Mouse (Mus musculus) right cerebral cortex, postnatal 25 days (tissue): ENCODE results near the gene 2410004B18Rik.
"Not testable (repeated sequence)": the region's sequence is repeated elsewhere in the genome, so short reads cannot be mapped to it uniquely, and the experiment has no call there.

Experiments used
- DNase-seq: peaks from one replicate; pipeline ENCODE4 v3.0.0; 2022

Gene 2410004B18Rik

DNA sequence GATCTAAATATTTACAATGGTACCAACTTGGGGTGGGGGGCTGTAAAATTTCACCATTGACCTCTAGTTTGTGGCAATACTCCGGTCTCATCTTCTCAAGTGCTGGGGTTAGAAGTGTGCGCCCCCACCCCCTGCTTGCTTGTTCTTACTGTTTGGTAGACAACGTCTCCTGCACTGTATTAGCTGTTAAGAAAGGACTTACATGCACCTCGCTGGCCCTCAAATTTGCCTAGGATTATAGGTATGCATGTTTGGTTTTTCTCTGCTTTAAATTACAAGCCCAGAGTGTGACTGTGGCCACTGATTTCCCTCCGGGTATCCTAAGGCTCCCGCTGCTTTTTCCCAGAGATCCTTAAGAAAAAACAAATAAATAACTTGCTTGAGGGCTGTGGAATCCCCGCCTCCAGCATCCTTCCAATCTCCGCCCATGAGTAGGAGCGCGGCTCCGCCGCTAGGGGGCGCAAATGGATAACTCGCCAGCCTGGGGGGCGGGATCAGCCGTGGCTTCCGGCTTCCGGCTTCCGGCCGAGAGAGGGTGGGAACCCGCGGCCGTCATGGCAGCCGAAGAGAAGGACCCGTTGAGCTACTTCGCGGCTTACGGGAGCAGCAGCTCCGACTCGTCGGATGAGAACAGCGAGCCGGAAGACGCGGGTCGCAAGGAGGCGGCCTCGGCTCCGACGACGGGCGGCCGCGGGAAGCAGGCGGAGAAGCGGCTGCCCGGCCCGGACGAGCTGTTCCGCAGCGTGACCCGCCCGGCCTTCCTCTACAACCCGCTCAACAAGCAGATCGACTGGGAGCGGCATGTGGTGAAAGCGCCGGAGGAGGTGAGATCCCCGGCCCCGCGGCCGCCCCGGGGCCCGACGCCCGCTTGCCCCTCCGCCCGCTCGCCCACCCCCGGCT, at the start of gene 2410004B18Rik:
2410004B18Rik (plus strand) TSS at position 510 of the 900 bp plus-strand sequence.
- peak; percentile 91 for DNase-seq

DNA sequence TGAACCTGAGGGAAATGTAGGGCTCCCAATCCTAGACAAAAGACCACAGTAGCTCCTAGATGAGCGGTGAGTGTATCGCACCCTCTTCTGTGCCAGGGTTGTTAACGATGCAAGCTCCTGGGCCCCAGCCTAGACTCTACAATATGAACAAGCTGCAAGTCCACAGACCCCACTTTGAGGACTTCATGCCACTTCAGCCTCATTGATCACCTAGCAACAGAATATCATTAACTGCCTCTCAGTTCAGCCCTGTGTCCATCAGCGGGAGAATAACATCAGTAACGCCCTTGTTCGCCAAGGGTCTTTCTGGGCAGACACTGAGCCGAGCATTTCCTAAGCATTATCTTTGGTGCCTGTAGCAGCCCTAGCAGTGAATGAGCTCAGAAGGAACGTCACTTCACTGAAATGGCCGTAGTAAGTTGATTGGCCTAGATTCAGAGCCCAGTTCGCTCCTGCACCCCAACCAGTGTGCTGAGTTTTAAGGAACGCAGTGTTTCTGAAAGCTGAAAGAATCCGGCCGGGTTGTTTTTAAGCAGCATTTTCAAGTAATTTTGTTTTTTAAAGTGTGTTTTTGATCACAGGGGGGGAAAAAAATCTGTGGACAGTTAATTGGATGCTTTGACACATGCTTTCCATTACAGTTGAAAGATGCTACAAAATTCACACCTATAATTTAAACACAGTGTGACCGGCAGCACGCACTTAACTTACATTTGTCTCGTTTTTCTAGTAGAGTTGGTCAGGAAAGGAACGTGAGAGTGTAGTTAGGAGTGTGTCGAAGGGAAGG, 47.3 kb upstream of the 2410004B18Rik start:
- DNase-seq = no peak

DNA sequence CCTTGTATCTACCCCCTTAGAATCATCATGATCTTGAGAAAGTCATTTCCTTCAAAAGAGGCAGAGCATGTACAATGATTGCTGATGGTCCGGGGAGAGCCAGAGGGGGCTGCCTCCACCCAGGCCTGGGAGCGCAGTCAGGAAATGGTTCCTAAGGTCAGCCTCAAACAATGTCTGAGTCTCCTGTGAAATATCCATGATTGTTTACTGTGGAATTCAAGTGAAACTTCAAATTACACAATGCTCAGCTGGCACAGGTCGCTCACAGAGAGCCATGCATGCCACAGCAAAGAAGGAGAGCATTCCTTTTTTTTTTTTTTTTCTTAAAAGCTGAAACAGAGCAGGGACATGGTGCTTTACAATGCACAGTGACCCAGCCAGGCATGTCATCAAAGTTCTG, 45.4 kb upstream of the 2410004B18Rik start:
- no peak for DNase-seq

DNA sequence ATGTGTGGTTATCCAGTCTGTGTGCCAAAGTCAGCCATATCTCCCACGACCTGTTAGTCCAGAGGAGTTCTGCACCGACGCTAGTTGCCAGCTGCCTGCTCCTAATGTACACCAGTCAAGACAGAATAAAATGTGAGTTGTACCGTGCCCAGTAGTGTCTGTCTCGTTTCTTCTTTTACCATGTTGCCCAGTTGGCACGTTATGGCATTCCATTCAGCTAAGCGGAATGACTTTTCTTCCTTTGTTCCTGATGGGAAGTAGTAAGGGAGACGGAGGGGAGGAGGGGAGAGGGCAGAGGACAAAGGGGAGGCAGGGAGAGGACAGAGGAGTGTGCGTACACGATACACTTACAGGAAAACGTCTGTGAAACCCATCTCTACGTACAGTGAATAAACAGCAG, 43.7 kb upstream of the 2410004B18Rik start:
- DNase-seq = no peak

DNA sequence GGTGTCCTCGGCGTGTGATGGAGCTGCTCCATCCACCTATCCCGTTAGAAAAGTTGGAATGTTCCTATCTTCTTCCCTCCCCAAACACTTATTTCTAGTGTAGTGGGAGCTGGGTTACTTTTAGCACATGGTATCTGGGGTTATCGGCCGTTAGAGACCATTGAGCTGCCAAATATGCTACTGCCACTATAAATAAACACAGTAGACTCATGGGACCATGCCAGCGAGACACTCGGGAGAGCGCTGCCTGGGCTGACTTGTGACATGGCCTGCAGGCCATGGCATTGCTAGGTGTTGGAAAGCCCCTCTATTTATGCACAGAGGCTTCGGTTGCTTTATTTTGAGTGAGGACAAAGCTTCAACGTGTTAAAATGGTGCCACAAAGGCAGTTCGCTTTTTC, 40.1 kb upstream of the 2410004B18Rik start:
- no peak for DNase-seq

DNA sequence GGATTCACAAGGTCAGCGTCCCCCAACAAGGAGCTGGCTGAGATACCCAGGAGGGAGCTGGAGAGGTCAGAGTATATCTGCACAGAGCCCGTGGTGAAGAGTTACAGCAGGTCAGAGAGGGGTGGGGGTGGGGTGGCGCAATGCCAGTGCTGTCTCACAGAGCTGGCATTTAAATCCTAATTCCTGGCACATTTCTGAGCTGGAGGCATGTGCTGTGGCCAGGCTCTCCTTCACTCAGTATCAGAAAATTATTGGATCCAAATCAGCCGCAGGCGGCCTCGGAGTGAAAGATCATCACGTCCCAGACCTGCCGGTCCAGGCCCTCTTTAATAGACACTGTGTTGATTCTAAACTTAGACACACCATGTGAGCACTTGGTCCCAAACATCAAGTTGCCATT, 38.0 kb upstream of the 2410004B18Rik start:
- no peak for DNase-seq

DNA sequence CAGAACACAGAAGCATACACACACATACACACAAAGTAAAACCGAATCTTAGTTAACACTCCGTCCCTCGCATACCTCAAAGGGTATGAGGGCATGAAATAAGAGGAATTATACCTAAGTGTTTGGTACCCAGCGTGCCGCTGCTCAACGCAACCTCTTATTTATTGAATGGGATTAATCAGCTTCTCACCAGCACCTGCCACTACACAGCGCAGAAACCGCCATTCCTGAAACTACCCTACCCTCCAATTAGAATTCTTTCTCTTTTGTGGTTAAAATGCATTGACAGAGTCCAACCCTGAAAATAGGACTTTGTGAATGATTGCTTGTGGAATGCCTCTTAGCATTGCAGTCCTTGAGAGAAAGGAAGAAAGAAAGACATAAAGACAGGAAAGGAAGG, 34.3 kb upstream of the 2410004B18Rik start:
- DNase-seq = no peak

DNA sequence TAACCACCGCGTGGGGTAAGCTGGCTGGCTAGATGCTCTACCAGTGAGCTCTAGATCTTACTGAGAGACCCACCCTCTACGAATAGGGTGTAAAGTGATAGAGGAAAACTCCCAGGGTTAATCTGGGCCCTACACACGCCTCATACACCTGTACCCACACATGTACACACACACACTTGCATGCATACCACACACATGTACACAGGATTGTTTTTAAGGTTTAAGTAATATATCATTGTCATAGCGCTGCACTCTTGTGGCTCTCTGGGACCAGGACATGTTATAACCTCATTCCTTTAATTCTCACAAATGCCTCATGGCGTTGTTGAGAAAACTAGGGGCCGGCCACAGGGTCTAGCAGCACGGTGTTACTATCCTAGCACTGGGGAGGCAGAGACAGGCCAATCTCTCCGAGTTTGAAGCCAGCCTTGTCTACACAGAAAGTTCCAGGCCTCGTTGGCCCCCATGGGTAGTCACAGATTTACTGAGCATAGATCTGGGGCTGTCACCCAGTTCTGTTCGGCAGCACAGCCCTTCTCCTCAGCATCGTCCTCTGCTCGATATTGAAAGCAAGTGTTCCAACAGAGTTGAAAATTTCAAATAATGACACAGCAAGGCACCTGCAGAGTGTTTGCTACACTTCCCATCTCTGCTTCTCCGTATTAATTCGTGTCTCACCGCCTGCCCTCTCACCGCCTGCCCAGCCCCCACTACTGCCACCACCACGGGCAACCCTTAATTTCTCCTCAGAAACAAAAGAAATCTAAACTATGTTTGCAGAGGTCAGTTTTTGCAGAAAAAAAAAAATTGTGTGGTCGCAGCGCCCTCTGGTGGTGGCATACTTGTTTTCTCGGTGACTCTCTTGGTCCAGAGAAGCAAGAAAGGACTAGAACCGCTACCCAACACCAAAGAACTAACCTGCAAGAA, 32.7 kb upstream of the 2410004B18Rik start:
- DNase-seq = peak; percentile 50

DNA sequence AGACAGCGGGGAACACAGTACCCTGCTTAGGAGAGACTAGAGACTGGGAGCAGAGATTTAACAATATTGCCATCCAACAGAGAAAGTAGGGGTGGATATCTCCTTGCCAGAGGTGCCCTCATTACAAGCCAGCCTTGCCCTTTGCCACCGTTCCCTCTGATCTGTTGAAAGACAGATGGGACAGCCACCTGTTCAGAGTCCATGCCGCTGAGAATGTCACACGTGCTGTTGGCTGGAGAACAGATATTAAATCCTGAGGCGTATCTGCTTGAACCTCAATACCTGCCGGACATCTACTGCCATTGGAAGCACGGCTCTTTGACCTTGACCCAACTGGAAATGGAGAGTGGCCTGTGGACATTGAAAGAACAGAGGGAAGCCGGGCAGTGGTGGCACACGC, 31.2 kb upstream of the 2410004B18Rik start:
- DNase-seq = no peak

DNA sequence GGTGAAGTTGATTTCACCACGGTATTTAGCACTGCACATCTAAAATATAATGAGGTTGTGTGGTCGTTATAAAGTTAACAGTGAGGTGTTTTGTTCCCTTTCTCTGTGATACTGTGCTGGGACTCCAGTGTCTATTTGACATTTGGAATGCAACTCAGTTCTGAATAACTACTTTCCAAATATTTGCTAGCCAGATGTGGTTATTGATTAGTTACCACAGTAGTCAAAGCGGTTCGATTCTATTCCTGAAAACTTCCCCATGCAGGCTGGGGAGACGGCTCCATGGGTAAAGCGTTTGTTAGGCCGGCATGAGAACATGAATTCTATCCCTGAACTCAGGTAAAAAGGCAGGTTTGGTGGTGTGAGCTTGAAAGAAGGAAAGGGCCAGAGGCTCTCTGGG, 25.3 kb upstream of the 2410004B18Rik start:
- no peak for DNase-seq

DNA sequence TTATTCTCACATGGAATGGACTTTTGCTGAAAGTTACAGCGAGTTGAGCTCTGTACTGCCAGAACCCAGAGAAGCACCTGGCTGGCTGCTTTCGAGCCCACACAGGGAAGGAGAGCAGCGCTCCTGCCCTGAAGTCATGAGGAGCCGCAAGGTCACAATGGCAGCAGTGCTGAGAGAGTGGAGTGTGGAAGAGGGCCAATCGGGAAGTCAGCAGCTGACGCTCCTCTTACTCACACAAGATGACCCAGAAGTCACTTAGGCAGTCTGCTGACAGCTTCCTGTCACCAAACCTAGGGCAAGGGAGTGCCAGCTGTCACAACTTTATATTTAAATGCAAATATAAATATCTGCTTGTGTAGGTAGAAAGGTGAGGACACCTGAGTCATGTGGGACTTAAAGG, 24.6 kb upstream of the 2410004B18Rik start:
- DNase-seq = no peak

DNA sequence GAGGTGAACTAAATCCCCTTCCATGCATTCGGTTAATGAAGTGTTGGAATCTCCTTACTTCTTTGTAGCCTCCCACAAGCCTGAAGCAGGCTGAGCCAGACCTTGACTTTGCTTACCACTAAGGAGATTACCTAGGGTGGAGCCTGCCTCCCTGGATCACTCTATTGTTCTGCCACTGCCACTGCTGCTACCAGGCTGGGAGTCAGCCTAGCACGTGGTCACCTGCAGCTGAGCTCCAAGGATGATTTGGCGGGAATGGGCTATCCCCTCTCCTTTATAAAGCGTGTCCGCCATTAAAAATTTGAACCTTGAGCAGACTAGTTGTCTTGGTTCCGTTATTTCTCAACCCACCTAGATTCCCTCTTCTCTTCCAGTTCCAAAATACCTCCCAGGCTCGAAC, 23.9 kb upstream of the 2410004B18Rik start:
- DNase-seq = not testable (repeated sequence)

DNA sequence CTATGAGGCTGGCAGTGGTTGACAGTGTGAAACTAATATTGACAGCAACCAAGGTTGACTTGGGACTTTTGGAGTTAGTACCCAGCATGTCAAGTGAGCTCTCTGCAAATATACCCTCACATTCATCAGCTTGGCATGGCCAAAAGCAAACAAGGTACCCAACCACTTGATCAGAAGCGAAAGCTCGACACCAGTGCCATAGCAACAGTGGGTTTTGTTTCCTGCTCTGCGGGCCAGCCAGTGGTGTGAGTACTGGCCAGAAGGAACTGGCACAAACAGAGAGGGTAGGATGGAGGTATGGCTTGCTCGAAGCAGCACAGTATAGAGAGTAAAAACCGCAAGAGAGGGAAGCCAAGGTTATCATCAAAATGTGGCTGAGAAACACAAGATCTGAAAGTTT, 21.4 kb upstream of the 2410004B18Rik start:
- no peak for DNase-seq

DNA sequence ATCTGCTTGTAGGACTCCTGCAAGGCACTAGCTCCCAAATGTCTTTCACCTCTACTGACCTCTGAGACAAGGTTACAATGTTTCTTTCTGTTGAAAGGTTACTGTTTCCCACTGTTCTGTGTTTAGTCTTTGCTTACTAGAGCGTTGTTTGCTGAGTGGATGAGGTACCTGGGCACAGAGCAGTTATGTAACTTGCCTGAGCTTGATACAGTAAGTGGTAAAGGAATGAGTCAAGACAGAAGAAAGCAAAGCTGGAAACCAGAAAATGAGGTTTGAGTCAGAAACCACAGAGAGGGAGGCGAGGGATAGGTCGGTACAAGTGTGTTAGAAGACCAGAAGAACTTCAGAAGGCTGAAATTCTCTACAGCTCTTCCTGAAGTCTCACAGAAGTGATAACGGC, 21.0 kb upstream of the 2410004B18Rik start:
- no peak for DNase-seq

DNA sequence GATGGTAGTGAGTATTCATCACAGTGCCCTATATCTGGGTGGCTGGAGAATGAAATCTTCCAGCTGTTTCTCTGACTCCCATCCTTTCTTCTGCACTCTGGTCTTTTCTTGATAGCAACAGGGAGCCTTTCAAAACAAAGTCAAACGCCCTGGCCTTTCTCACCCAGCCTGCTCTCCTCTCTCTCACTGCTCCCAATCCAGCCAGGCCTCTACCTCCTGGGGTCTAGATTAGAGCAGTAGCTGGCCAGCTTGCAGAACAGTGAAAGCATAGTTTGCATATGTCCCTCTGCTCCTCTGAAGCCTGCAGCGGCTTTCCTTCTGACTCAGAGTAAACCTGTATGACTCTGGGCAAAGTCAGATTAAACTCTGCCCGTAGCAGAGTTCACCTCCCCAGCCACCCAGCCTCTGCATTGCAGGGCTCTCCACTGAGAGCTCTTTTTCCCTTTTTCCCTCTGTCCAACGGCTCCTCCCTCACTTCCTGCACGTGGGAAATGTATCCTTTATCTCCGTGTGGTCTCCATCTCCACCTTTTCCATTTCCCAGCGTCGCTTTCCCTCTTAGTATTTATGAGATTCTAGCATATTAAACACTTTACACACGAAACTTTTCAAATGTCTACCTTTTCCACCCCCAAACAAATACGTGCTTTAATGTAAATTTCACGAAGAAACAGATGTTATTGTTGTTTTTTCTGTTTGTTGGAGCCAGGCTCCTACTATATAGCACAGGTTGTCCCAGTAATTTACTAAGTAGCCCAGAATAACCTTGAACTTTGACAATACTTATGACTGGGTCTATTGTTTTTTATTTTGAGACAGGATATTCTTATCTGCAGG, 15.6 kb upstream of the 2410004B18Rik start, which contains the start of gene Bcl10:
Bcl10 (plus strand) TSS at position 786 of the 836 bp plus-strand sequence.
- DNase-seq = no peak

DNA sequence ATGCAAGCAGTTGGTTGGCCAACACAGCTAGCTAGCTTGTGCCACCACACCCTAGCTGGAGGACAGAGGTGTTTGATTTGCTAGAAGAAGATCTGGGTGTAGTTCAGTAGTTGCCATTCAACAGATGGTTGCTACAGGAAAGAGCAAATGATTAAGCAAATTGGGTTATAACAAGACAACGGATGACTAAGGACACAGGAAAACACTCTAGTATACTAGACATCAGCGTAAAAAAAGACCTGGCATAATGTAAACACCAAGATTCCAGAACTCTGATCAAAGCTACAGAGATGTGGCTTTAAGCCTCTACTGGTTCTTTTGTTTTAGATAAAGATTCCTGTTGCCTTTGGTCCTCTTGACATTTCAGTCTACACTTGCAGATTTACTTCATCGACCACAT, 14.8 kb upstream of the 2410004B18Rik start:
- DNase-seq = no peak

DNA sequence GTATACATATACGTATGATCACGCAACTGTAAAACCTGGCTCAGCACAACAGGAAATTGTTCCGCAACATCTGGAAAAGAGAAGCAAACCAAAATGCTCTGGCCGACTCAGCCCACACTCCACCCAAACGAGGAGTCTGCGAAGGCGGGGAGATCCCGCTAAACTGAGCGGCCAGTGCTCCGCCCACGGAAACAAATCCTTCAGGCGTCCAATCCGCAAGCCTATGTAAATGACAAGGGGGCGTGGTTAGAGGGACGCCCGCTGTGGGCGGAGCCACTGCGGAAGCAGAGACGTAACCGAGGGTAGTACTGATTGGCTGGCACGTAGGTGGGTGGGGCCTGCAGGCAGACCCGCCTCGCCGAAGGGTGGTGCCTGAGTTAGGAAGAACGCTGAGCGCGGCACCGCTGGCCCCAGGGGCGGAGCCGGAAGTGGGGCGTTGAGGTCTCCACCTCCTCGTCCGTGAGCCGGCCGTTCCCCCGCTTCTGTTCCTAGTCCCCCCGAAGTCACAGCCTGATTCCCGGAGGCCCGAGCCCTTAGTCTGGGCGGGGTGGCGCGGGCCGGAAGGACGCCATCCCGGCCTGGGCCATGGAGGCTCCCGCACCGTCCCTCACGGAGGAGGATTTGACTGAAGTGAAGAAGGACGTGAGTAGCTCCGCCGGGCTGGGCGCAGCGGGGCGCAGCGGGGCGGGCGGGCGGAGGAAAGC, 13.8 kb upstream of the 2410004B18Rik start:
- peak; percentile 99 for DNase-seq

DNA sequence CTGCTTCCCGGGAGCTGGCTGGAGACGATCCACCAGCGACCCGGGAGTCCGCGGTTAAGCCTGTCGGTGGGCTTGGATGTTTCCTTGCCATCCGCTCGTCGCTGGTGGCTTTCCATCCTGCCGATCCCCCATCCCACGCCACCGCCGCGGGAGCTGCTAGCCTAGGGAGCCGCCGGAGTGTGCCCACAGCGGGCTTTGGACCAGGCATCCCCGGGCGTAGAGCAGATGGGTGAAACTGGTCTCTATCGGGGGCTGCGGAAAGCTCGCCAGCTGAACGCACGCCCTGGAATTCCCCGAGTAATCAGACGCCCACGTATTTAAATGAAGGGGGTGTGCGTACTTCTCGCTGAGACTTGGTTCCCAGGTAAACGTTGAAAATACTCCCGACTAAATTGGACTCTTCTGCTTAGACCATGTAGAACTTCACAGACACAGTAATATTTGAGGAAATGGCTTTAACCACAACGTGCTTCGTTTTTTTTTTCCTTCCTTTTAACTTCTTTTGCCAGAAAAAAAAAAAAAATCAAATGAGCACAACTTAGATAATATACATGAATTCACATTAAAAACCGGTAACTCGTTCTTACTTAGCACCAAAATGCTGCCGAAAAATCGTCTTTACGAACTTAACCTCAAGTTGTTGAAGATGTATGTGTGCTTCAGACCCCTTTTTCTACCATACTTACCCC, 13.0 kb upstream of the 2410004B18Rik start:
- peak; percentile 61 for DNase-seq

DNA sequence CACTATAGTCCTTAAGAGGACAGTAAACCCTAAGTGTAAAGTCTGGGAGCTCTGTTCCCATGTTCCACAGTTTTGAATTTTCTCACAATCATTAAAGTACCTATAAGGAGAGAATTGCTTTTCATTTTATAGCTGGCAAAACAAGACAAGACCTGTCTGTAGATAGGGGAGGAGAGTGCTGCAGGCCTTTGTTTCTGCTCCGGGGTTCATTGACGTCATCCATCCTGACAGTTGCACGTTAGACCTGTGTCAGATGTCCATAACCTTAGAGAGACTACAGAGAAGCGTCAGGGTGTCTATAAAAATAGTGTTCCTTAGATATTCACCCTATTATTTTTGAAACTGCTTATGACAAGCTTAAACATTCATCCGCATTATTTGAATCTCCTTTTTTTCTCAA, 12.3 kb upstream of the 2410004B18Rik start:
- no peak for DNase-seq
